Mouse (Mus musculus) C2C12 (cell line): ENCODE data around the gene Aurkb.

Experiments used
- CEBPB ChIP-seq: IDR thresholded peaks from one replicate; pipeline ENCODE4 v1.6.1; 2011; ENCODE audit warnings: low read depth, mild to moderate bottlenecking, control low read depth, moderate library complexity
- CTCF ChIP-seq: IDR thresholded peaks from one replicate; pipeline ENCODE4 v1.5.1; 2011; ENCODE audit not compliant: control insufficient read depth, insufficient read depth, insufficient read length
- MAX ChIP-seq: IDR thresholded peaks from one replicate; pipeline ENCODE4 v1.6.1; 2011; ENCODE audit warnings: mild to moderate bottlenecking, control low read depth
- MYOD1 ChIP-seq: IDR thresholded peaks from one replicate; pipeline ENCODE4 v1.6.1; 2011; ENCODE audit warnings: low read depth; ENCODE audit not compliant: control insufficient read depth, insufficient read length
- USF1 ChIP-seq: IDR thresholded peaks from one replicate; pipeline ENCODE4 v1.6.1; 2011; ENCODE audit warnings: low read depth, mild to moderate bottlenecking, control low read depth, moderate library complexity

- TF ChIP-seq CTCF (no peak), CEBPB (no peak), USF1 (no peak), MYOD1 (no peak), MAX (no peak)
These were observed 40.9 kb downstream of the Aurkb start for GRCm38 (mm10) chr11:69086390-69086789.
